Mouse (Mus musculus): ENCODE results near the gene Zfp420. TPM values are rescaled to one million over a fixed set of nuclear protein-coding genes. Genes with fewer than 3 reads are reported as not detected.

Gene Zfp420
- polyA plus RNA-seq, 1 experiment = 14.1 TPM

GRCm38 (mm10) chr7:29912172-29912571 is 52.4 kb downstream of the Zfp420 start:
- TF ChIP-seq CTCF (IDR thresholded peaks at IDR 0.05; ENCODE audit: extremely low read depth, insufficient read depth, low read length) = no peak
- TF ChIP-seq POLR2A (IDR thresholded peaks at IDR 0.05; ENCODE audit: extremely low read depth, insufficient read depth, low read length) = no peak
- H3K27ac ChIP-seq (ENCODE audit: insufficient read depth, low read length) = no peak overlapping the region
- H3K4me1 ChIP-seq (ENCODE audit: control insufficient read depth, insufficient read depth, low read length) = 0 out of 2 replicates have a peak, but pooled peaks cover 1% of the 10 kb centered on the region
- H3K4me3 ChIP-seq (ENCODE audit: insufficient read depth, low read length) = no peak overlapping the region

GRCm38 (mm10) chr7:29917371-29918061 is 57.7 kb downstream of the Zfp420 start:
- Histone ChIP-seq H3K27ac (ENCODE audit: insufficient read depth, low read length) (no peak overlapping the region), H3K4me3 (ENCODE audit: insufficient read depth, low read length) (no peak overlapping the region), H3K4me1 (ENCODE audit: control insufficient read depth, insufficient read depth, low read length) (no peaks in the 10 kb centered on the region)
- TF ChIP-seq CTCF (IDR thresholded peaks at IDR 0.05; ENCODE audit: extremely low read depth, insufficient read depth, low read length) (no peak), POLR2A (IDR thresholded peaks at IDR 0.05; ENCODE audit: extremely low read depth, insufficient read depth, low read length) (no peak)

DNA sequence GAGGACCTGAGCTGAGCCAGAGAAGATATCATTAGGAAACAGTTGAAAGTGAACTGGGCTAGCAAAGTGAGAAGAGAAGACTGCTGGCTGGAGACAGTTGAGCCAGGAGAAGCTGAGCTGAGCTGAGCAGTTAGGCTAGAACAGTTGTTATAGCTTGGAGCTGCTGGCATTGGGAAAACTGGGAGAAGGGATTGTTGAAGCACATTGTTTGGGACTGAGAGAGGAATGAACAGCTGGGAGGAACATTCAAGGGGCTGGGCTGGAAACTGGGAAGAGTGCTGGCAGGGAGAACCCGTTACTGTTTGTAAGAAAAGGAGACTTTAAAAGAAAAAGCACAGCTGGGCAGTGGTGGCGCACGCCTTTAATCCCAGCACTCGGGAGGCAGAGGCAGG is 58.3 kb downstream of the Zfp420 start:
- TF ChIP-seq CTCF (IDR thresholded peaks at IDR 0.05; ENCODE audit: extremely low read depth, insufficient read depth, low read length) (no peak), POLR2A (IDR thresholded peaks at IDR 0.05; ENCODE audit: extremely low read depth, insufficient read depth, low read length) (no peak)
- Histone ChIP-seq H3K4me1 (ENCODE audit: control insufficient read depth, insufficient read depth, low read length) (no peaks in the 10 kb centered on the region), H3K27ac (ENCODE audit: insufficient read depth, low read length) (no peak overlapping the region)

GRCm38 (mm10) chr7:29921439-29922093 is 61.8 kb downstream of the Zfp420 start:
- H3K4me3 ChIP-seq (ENCODE audit: insufficient read depth, low read length) = no peak overlapping the region

More for the DNA sequence above, 58.3 kb downstream of the Zfp420 start:
- H3K4me3 ChIP-seq (ENCODE audit: insufficient read depth, low read length) = no peak overlapping the region

DNA sequence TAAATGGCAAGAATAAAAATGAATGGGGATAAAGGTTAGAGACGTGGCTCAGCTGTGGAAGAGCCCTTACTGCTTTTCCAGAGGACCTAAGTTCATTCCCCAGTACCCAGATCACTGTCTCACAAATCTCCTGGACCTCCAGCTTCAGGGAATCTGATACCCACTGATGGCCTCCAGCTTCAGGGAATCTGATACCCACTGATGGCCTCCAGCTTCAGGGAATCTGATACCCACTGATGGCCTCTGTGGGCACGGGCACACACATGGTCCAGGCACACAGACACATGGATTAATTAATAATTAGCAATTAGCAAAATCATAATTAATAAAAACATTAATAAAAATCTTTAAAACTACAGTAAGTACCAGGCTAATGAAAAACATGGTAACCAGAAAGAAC is 63.0 kb downstream of the Zfp420 start:
- Histone ChIP-seq H3K27ac (ENCODE audit: insufficient read depth, low read length) (no peak overlapping the region), H3K4me3 (ENCODE audit: insufficient read depth, low read length) (no peak overlapping the region), H3K4me1 (ENCODE audit: control insufficient read depth, insufficient read depth, low read length) (no peaks in the 10 kb centered on the region)
- TF ChIP-seq POLR2A (IDR thresholded peaks at IDR 0.05; ENCODE audit: extremely low read depth, insufficient read depth, low read length) (no peak), CTCF (IDR thresholded peaks at IDR 0.05; ENCODE audit: extremely low read depth, insufficient read depth, low read length) (no peak)

More at GRCm38 (mm10) chr7:29921439-29922093, 61.8 kb downstream of the Zfp420 start:
- TF ChIP-seq POLR2A (IDR thresholded peaks at IDR 0.05; ENCODE audit: extremely low read depth, insufficient read depth, low read length) (no peak), CTCF (IDR thresholded peaks at IDR 0.05; ENCODE audit: extremely low read depth, insufficient read depth, low read length) (no peak)
- Histone ChIP-seq H3K27ac (ENCODE audit: insufficient read depth, low read length) (no peak overlapping the region), H3K4me1 (ENCODE audit: control insufficient read depth, insufficient read depth, low read length) (no peaks in the 10 kb centered on the region)

Other genes with a start within 250 kb of the Zfp420 start
- gene Catsperg2, start 132.9 kb upstream of the Zfp420 start, polyA plus RNA-seq (2012; rRNA removed) = 0.08 TPM in 2 replicates
- gene Zfp84, start 91.4 kb upstream of the Zfp420 start, polyA plus RNA-seq (2012; rRNA removed) = 9.2 and 9.6 TPM in 2 replicates
- 8.2 and 8.6 TPM in 2 replicates for gene Zfp30, start 76.0 kb upstream of the Zfp420 start, polyA plus RNA-seq (2012; rRNA removed)
- gene Zfp790, start 43.9 kb upstream of the Zfp420 start, polyA plus RNA-seq (2012; rRNA removed) = 8.3 and 9.8 TPM in 2 replicates
- 14.8 and 15.9 TPM in 2 replicates for gene Zfp940, start 6.3 kb upstream of the Zfp420 start, polyA plus RNA-seq (2012; rRNA removed)
- 12.0 and 12.5 TPM in 2 replicates for gene Zfp27, start 46.6 kb downstream of the Zfp420 start, polyA plus RNA-seq (2012; rRNA removed)
- 9.2 and 9.5 TPM in 2 replicates for gene Zfp383, start 48.2 kb downstream of the Zfp420 start, polyA plus RNA-seq (2012; rRNA removed)
- gene Zfp74, start 94.1 kb downstream of the Zfp420 start, polyA plus RNA-seq (2012; rRNA removed) = 12.5 and 13.1 TPM in 2 replicates
- gene Zfp568, start 124.0 kb downstream of the Zfp420 start, polyA plus RNA-seq (2012; rRNA removed) = 2.1 and 3.0 TPM in 2 replicates
- gene Zfp14, start 191.4 kb downstream of the Zfp420 start, polyA plus RNA-seq (2012; rRNA removed) = 13.8 and 14.2 TPM in 2 replicates
- 2.3 and 2.5 TPM in 2 replicates for gene Zfp82, start 212.9 kb downstream of the Zfp420 start, polyA plus RNA-seq (2012; rRNA removed)
- gene Gm26920, start 230.4 kb downstream of the Zfp420 start, polyA plus RNA-seq (2012; rRNA removed) = 0.44 and 0.50 TPM in 2 replicates
- gene Zfp566, start 230.5 kb downstream of the Zfp420 start, polyA plus RNA-seq (2012; rRNA removed) = 6.0 and 7.0 TPM in 2 replicates
- gene Zfp260, start 234.8 kb downstream of the Zfp420 start, polyA plus RNA-seq (2012; rRNA removed) = 42.8 and 44.9 TPM in 2 replicates